Mouse (Mus musculus): ENCODE measurements around the gene Ada.

The Ada gene

GRCm38 (mm10) chr2:163749647-163750611 lies at the start of gene Ada:
Gene Ada (minus strand): TSS chr2:163750239.
- DNase-seq (ENCODE audit: low read depth, low spot score) = peak; percentile 32

DNA sequence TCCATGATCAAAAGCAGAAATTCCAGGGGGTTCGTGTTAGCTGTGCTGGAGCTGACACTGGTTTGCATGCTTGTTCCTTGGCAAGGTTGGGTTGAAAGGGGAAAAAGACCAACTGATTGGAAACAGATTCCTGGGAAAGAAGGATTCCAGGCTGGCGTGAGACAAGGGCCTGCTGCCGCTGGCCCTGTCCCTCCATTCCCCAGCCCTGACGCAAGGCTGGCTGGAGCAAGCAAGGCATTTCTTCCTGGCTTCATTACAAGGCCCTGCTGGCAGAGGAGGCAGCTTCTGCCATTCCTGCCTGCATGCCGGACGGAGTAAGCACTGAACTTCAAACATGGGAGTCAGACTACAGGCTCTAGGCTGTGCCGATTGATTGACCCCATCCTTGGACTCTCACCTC lies 48.4 kb upstream of the Ada start:
- DNase-seq (ENCODE audit: low read depth, low spot score) = no peak

- peak; percentile 72 for DNase-seq (ENCODE audit: low read depth, low spot score)
Observed at GRCm38 (mm10) chr2:163788484-163788883, 38.4 kb upstream of the Ada start.

- peak; percentile 86 for DNase-seq (ENCODE audit: low read depth, low spot score)
Observed at GRCm38 (mm10) chr2:163787709-163788108, 37.7 kb upstream of the Ada start.

DNA sequence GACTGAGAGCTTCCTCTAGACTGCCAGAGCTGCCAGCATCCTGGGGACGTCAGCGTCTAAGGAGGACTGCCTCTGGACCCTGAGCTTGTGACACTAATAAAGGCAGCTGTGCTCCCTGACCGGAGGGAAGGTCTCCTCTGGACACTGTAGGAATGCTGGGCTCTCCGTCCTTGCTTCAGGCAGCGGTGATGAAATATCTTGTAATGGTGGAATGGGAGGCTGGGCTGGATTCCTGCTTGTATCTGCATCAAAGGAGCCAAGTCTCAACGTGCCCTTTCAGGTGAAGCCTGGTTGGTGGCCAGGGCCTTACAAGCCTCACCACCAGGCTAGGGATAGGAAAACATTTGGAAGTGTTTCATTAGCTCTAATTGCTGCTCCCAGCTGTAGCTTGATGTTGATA lies 37.0 kb upstream of the Ada start:
- no peak for DNase-seq (ENCODE audit: low read depth, low spot score)

DNA sequence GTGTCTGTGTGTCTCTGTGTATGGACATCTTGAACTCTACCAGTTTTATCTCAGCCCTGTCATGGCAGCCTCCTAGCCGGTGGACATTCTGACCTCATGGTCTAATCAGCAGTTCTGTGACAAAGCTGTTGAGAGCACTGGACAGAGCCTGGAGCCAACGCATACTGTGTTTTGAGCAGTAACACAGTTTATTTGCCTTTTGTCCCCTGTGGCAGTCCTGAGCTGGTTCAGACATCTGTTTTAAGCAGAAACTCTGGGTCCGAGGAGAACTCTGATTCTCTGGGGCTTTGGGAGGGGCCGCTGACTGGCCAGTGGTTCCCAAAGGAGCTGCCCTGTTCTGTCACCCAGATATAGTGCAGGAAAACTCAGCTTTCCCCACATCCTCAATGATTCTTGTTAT lies 33.9 kb upstream of the Ada start:
- DNase-seq (ENCODE audit: low read depth, low spot score) = no peak

GRCm38 (mm10) chr2:163783368-163783767 lies 33.3 kb upstream of the Ada start:
- DNase-seq (ENCODE audit: low read depth, low spot score) = no peak

DNA sequence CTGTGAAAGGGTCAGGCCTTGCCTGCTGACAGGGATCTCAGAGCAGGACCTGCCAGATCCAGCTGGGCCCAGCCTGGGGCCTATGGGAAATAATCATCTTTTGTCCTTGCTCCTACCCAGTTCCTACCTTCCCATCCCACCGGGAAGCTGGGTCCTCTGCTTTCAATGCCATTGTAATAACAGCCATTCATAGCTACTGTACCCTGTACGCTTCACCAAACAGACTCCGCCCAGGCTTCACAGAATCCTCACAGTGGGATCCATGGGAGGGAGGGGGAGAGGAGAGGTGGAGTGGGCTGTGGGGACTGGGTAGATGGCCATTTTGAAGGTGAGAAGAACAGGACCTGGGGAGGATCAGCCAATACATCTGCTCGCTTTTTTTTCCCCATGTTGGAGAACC lies 28.9 kb upstream of the Ada start:
- DNase-seq (ENCODE audit: low read depth, low spot score) = no peak

DNA sequence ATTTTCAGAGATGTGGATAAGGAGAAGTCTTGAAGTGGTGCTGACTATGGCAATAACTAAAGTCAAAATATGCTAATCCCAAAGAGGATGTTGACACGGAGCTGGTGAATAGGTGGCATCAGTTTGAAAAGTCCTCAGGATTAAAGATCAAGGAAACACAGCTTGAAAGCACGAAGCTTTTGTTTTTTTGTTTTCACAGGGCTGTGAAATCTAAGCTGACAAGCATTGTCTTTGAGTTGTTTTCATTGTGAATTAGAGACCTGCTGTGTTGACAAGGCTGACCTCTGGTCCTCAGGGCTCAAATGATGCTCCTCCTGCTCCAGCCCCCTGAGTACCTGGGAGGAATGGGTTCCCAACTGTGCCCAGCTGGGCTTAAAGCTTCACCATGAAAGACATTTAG lies 27.0 kb upstream of the Ada start:
- no peak for DNase-seq (ENCODE audit: low read depth, low spot score)

DNA sequence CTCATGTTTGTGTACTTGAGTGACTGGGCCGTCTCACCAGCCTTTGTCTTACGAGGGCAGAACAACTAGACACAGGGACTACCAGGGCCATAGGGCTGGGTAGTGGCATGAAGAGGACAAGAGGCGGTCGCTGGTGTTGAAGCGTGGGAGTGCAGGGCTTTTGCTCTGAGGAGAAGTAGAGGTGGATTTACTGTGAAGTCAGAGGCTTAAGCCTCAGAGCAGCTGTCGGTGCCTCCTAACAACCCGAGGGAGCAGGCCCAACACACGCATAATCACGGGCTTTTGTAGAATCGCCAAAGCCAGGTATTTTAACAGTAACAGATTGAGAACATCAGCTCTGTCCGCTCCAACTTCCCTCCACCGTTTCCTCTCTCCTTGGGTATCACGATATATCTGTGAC lies 26.6 kb upstream of the Ada start:
- no peak for DNase-seq (ENCODE audit: low read depth, low spot score)

DNA sequence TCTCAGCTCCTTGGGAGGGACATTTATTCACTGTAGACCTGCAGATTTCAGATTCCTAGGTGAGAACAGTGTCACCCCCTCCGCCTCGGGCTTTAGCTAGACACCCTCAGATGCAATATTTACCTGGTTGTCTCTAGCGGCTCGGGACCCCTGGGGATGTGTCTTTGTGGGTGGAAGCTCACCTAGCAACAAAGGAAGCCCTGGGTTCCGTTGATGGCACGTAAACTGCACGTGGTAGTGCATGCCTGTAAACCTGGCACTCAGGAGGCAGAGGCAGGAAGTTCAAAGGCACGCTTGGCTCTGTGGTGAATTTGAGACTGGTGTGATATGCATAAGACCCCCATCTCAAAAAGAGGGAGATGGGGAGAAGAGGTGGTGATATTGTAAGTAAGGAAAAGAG lies 20.7 kb upstream of the Ada start:
- DNase-seq (ENCODE audit: low read depth, low spot score) = no peak

GRCm38 (mm10) chr2:163766890-163767289 lies 16.9 kb upstream of the Ada start:
- no peak for DNase-seq (ENCODE audit: low read depth, low spot score)

DNA sequence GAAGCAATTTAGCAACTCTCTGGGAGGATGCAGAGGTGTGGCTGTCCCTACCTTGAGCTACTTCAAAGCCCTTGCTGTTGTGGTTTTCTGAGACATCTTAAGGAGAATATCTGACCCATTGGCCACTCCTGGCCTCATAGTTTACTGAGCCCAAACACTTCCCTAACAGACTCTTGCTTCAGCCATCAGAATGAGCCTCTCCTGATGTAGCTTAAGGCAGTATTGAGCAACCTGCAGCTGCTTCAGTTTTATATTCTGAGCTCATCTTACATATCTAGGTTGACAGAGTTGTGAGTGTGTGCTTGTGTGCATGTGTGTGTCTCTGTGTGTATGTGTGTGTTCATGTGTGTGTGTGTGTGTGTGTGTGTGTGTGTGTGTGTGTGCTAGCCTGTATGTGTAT lies 16.2 kb upstream of the Ada start:
- DNase-seq (ENCODE audit: low read depth, low spot score) = no peak

GRCm38 (mm10) chr2:163761402-163761801 lies 11.4 kb upstream of the Ada start:
- no peak for DNase-seq (ENCODE audit: low read depth, low spot score)

GRCm38 (mm10) chr2:163760589-163760988 lies 10.6 kb upstream of the Ada start:
- no peak for DNase-seq (ENCODE audit: low read depth, low spot score)

GRCm38 (mm10) chr2:163758146-163758545 lies 8.1 kb upstream of the Ada start:
- no peak for DNase-seq (ENCODE audit: low read depth, low spot score)

DNA sequence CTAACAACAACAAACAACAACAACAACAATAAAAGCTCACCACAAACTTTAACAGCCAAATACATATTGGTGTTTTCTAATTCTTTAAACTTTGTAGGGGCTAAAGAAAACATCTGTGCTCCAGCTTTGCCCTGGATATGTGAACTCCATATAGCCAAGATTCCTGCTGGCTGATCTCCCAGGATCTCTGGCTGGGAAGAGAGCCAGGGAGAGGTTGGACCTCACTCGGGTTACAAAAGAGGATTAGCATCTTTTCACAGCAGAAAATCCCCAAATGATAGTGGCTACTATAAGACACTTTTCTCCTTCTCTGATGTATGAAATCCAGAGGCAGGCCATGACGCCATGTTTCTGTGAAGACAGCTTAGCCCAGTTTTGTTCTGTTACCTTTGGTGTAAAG lies 6.7 kb upstream of the Ada start:
- DNase-seq (ENCODE audit: low read depth, low spot score) = peak; percentile 49

- no peak for DNase-seq (ENCODE audit: low read depth, low spot score)
Observed at GRCm38 (mm10) chr2:163754228-163754627, 4.2 kb upstream of the Ada start.

- DNase-seq (ENCODE audit: low read depth, low spot score) = no peak
Observed at GRCm38 (mm10) chr2:163744801-163745570, 5.1 kb downstream of the Ada start.

DNA sequence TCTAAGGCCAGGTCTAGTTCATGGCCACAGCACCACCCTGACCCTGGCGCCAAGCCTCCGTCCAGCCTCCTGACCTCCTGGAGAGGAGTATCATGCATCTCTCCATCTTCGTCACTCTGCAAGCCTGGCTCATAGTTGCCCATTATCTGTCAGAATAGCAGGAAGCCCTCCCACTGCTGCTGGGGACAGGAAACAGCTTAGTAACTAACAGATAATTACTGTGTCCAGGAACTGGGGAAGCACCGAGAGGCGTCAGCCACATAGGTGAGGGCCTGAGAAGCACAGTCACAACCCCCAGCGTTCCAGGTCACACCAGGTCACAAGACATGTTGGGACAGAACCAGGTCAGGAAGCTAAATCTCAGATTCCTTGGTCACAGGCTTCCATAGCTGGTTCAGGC lies 6.7 kb downstream of the Ada start:
- no peak for DNase-seq (ENCODE audit: low read depth, low spot score)

DNA sequence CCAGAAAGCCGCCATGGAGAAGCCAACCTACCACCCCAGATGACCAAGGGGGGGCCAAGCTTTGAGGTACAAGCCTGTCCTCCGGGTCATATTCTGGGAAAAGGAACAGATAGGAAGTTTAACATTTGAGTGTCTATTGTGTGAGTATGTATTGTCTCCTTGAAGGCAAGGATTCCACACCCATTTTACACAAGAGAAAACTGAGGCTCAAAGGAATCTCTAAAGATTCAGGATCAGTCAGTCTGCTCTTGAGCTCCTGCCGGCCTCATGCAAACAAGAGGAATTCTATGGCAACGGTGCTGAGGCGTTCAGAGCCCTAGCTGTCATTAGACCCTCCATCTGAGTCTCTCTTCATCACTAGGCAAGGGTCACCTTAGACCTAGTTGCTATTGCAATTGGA lies 7.4 kb downstream of the Ada start:
- no peak for DNase-seq (ENCODE audit: low read depth, low spot score)

DNA sequence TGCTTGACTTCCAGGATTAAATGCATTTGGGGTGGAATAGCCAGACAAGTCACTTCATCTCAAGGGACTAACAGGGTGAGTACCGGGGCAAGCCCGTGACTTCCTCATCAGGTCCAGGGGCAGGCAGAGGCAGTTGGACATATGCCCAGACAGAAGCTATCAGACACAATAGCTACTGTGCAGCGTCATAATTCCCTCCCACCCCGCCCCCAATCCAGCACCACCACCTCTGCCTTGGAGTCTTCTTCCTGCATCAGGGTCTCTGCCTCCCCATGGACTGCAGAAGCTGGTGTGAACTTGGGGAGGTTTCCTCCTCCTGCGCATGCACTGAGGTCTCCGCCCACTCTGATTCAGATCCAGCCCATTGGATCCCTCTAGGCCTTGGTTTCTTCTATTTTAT lies 14.1 kb downstream of the Ada start:
- peak; percentile 65 for DNase-seq (ENCODE audit: low read depth, low spot score)

GRCm38 (mm10) chr2:163735163-163735562 lies 14.9 kb downstream of the Ada start:
- DNase-seq (ENCODE audit: low read depth, low spot score) = no peak
